Mouse (Mus musculus): ENCODE data around the gene Krt33b. TPM values are rescaled to one million over a fixed set of nuclear protein-coding genes. Genes with fewer than 3 reads are reported as not detected.

Gene Krt33b
- total and polyA plus RNA-seq, 2 experiments from 2014 or later: 0.25 TPM; not detected in 1

- H3K4me1 ChIP-seq (ENCODE audit: insufficient read depth, low read length): no peaks in the 10 kb centered on the region
- DNase-seq (ENCODE audit: low spot score) (no peak), ATAC-seq (ENCODE audit: low FRiP score) (no peak)
- no peak overlapping the region for H3K9ac ChIP-seq (replicated peaks; ENCODE audit: low read length, poor library complexity, severe bottlenecking)
- H3K9me3 ChIP-seq (ENCODE audit: low read length): no peaks in the 10 kb centered on the region
- no peaks in the 10 kb centered on the region for H3K36me3 ChIP-seq (ENCODE audit: insufficient read depth, low read length)
- H3K27me3 ChIP-seq (ENCODE audit: insufficient read depth, low read length): no peaks in the 10 kb centered on the region
- H3K4me2 ChIP-seq (ENCODE audit: low read depth, low read length, poor library complexity, severe bottlenecking): no peak overlapping the region
- TF ChIP-seq CTCF (IDR thresholded peaks at IDR 0.05): no peak
- no peak overlapping the region for H3K27ac ChIP-seq (ENCODE audit: low read depth, low read length)
- 92% methylated on average over 8 of the region's 8 CpGs for WGBS
- no peak overlapping the region for H3K4me3 ChIP-seq (ENCODE audit: low read depth, low read length)
Measured at GRCm38 (mm10) chr11:100005905-100006304, 23.8 kb downstream of the Krt33b start.

DNA sequence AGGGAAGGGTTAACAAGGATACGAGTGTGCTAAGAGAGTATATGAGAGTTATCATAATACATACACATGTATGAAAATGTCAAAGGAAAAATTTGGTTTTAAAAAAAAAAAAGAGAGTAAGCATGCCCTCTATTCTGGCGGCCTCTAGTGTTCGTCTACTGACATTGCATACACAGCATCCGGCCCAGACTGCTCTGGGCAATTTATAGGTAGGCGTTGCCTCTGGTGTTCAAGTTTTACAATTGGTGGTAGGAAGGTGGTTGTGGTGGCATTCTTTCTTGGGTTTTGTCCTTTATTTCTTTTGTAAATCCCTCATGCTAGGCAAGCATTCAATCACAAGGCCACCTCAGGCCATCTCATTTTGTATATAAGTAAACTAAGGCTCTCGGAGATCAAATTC, 24.8 kb downstream of the Krt33b start:
- Histone ChIP-seq H3K36me3 (ENCODE audit: insufficient read depth, low read length) (no peaks in the 10 kb centered on the region), H3K4me2 (ENCODE audit: low read depth, low read length, poor library complexity, severe bottlenecking) (no peak overlapping the region), H3K27me3 (ENCODE audit: insufficient read depth, low read length) (no peaks in the 10 kb centered on the region), H3K27ac (ENCODE audit: low read depth, low read length) (no peak overlapping the region), H3K4me1 (ENCODE audit: insufficient read depth, low read length) (no peaks in the 10 kb centered on the region), H3K9ac (replicated peaks; ENCODE audit: low read length, poor library complexity, severe bottlenecking) (no peak overlapping the region), H3K4me3 (ENCODE audit: low read depth, low read length) (no peak overlapping the region), H3K9me3 (ENCODE audit: low read length) (no peaks in the 10 kb centered on the region)
- ATAC-seq (ENCODE audit: low FRiP score) (no peak), DNase-seq (ENCODE audit: low spot score) (peak; percentile 64)
- TF ChIP-seq CTCF (IDR thresholded peaks at IDR 0.05): peak; percentile 91
- 26% methylated on average over 6 of the region's 6 CpGs for WGBS

- DNase-seq (ENCODE audit: low spot score) (no peak), ATAC-seq (ENCODE audit: low FRiP score) (no peak)
- H3K9ac ChIP-seq (replicated peaks; ENCODE audit: low read length, poor library complexity, severe bottlenecking): no peak overlapping the region
- no peak for TF ChIP-seq CTCF (IDR thresholded peaks at IDR 0.05)
- H3K4me1 ChIP-seq (ENCODE audit: insufficient read depth, low read length): no peaks in the 10 kb centered on the region
- WGBS: 92% methylated on average over 7 of the region's 7 CpGs
- no peak overlapping the region for H3K4me2 ChIP-seq (ENCODE audit: low read depth, low read length, poor library complexity, severe bottlenecking)
- H3K4me3 ChIP-seq (ENCODE audit: low read depth, low read length): no peak overlapping the region
- H3K36me3 ChIP-seq (ENCODE audit: insufficient read depth, low read length): no peaks in the 10 kb centered on the region
- no peaks in the 10 kb centered on the region for H3K9me3 ChIP-seq (ENCODE audit: low read length)
- no peaks in the 10 kb centered on the region for H3K27me3 ChIP-seq (ENCODE audit: insufficient read depth, low read length)
- H3K27ac ChIP-seq (ENCODE audit: low read depth, low read length): no peak overlapping the region
Measured at GRCm38 (mm10) chr11:99999091-99999490, 30.6 kb downstream of the Krt33b start.

DNA sequence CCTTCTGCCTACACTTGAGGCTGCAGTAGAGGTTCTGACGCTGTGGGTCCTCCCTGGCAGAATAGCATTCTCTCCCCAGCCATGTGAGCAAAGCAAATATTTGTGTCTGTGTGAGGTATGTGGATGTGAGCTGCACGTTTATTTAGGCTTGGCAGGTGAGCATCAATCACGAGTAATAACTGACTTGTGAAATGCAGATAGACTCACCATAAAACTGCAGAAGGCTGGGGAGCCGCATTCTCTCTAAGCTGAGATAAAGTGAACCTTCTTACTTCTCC, 35.3 kb downstream of the Krt33b start:
- DNase-seq (ENCODE audit: low spot score): no peak
- no peaks in the 10 kb centered on the region for H3K27me3 ChIP-seq (ENCODE audit: insufficient read depth, low read length)
- no peak overlapping the region for H3K27ac ChIP-seq (ENCODE audit: low read depth, low read length)
- no peak overlapping the region for H3K9ac ChIP-seq (replicated peaks; ENCODE audit: low read length, poor library complexity, severe bottlenecking)
- WGBS: 71% methylated on average over 4 of the region's 4 CpGs
- no peak overlapping the region for H3K4me2 ChIP-seq (ENCODE audit: low read depth, low read length, poor library complexity, severe bottlenecking)
- no peak for TF ChIP-seq CTCF (IDR thresholded peaks at IDR 0.05)
- H3K4me1 ChIP-seq (ENCODE audit: insufficient read depth, low read length): no peaks in the 10 kb centered on the region
- H3K9me3 ChIP-seq (ENCODE audit: low read length): no peaks in the 10 kb centered on the region
- no peak overlapping the region for H3K4me3 ChIP-seq (ENCODE audit: low read depth, low read length)
- H3K36me3 ChIP-seq (ENCODE audit: insufficient read depth, low read length): no peaks in the 10 kb centered on the region
- ATAC-seq (ENCODE audit: low FRiP score): no peak

- H3K9me3 ChIP-seq (ENCODE audit: low read length): no peaks in the 10 kb centered on the region
- 28% methylated on average over 25 of the region's 26 CpGs for WGBS
- peak within 1 kb of the TSS; percentile 3; the same call in 1 of the 2 replicates for H3K9ac ChIP-seq (replicated peaks; ENCODE audit: low read length, poor library complexity, severe bottlenecking)
- H3K36me3 ChIP-seq (ENCODE audit: insufficient read depth, low read length): no peaks in the 10 kb centered on the region
- no peaks in the 10 kb centered on the region for H3K27me3 ChIP-seq (ENCODE audit: insufficient read depth, low read length)
- no peak for TF ChIP-seq CTCF (IDR thresholded peaks at IDR 0.05)
- H3K4me2 ChIP-seq (ENCODE audit: low read depth, low read length, poor library complexity, severe bottlenecking): peak within 1 kb of the TSS; percentile 43
- H3K4me1 ChIP-seq (ENCODE audit: insufficient read depth, low read length): no peaks in the 10 kb centered on the region
- H3K27ac ChIP-seq (ENCODE audit: low read depth, low read length): no peak within 1 kb of the TSS
- DNase-seq (ENCODE audit: low spot score): no peak
- no peak for ATAC-seq (ENCODE audit: low FRiP score)
- H3K4me3 ChIP-seq (ENCODE audit: low read depth, low read length): peak within 1 kb of the TSS; percentile 22; the same call in 1 of the 2 replicates
Measured at GRCm38 (mm10) chr11:99993620-99994383, 35.9 kb downstream of the Krt33b start, which contains the start of gene Krtap17-1. TSS of gene Krtap17-1 (minus strand) at chr11:99993994.

DNA sequence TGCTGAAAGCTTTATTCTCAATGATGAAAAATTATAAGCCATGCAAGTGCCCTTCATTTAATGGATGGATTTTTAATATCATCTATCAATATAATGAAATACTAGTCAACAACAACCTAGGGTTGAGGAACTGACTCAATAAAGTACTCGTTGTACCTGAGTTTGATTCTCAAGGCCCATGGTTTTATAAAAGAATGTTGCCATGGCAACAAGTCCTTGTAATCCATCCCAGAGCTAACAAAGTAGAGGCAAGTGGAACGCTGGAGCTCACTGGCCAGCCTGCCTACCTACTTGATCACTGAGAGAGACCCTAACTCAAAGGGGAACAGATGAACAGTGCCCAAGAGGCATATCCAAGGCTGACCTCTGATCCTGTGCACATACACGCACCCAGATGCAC, 39.1 kb downstream of the Krt33b start:
- Histone ChIP-seq H3K9ac (replicated peaks; ENCODE audit: low read length, poor library complexity, severe bottlenecking) (no peak overlapping the region), H3K9me3 (ENCODE audit: low read length) (no peaks in the 10 kb centered on the region), H3K4me3 (ENCODE audit: low read depth, low read length) (no peak overlapping the region), H3K27ac (ENCODE audit: low read depth, low read length) (no peak overlapping the region), H3K27me3 (ENCODE audit: insufficient read depth, low read length) (no peaks in the 10 kb centered on the region), H3K4me2 (ENCODE audit: low read depth, low read length, poor library complexity, severe bottlenecking) (no peak overlapping the region), H3K36me3 (ENCODE audit: insufficient read depth, low read length) (no peaks in the 10 kb centered on the region), H3K4me1 (ENCODE audit: insufficient read depth, low read length) (no peaks in the 10 kb centered on the region)
- 44% methylated on average over 3 of the region's 3 CpGs for WGBS
- DNase-seq (ENCODE audit: low spot score) (peak; percentile 64), ATAC-seq (ENCODE audit: low FRiP score) (no peak)
- TF ChIP-seq CTCF (IDR thresholded peaks at IDR 0.05): no peak

Measured in midbrain, postnatal 0 days (tissue).